ENCODE assay signal across 30 mouse cellular contexts in genomic region chr14:32046357-32046756, GRCm38 (mm10). TPM values are rescaled to one million over a fixed set of nuclear protein-coding genes. Genes with fewer than 3 reads are reported as not detected.
DNase-seq lines count a peak whose midpoint lies in the region; ATAC-seq and TF ChIP-seq lines count a peak whose summit lies in the region.
"Had no signal": no experiment of that assay in that cellular context is flagged by ENCODE, and none has a peak within 500 bp of the region (broad histone marks: within the 10 kb centered on the region; RNA-seq: fewer than 3 reads in every experiment).

No protein-coding gene starts in this region.

- H3K4me1 ChIP-seq in heart, embryonic 13.5 days: peaks cover 23% of the 10 kb centered on the region
- peaks cover 20% of the 10 kb centered on the region for H3K4me1 ChIP-seq in heart, embryonic 12.5 days (replicated peaks)
- 0 out of 2 replicates have a peak, but pooled peaks cover 2% of the 10 kb centered on the region for H3K4me1 ChIP-seq in midbrain, embryonic 10.5 days
- H3K4me1 ChIP-seq in midbrain, postnatal 0 days (ENCODE audit: insufficient read depth, low read length): no peaks in the 10 kb centered on the region
- no peaks in the 10 kb centered on the region for H3K4me1 ChIP-seq in embryonic facial prominence, embryonic 14.5 days (ENCODE audit: control insufficient read depth, insufficient read depth, low read length)
- H3K4me1 ChIP-seq: forebrain, embryonic 13.5 days; intestine, embryonic 15.5 days; limb, embryonic 12.5 days; neural tube, embryonic 12.5 days had no signal

- ATAC-seq in heart, embryonic 13.5 days (ENCODE audit: extremely low read depth, insufficient number of reproducible peaks, low FRiP score, low TSS enrichment): no peak
- ATAC-seq in heart, embryonic 12.5 days (ENCODE audit: insufficient number of reproducible peaks, low FRiP score): no peak
- ATAC-seq in midbrain, postnatal 0 days (ENCODE audit: low FRiP score): no peak
- no peak for ATAC-seq in embryonic facial prominence, embryonic 14.5 days (ENCODE audit: low read depth)
- ATAC-seq: activated CD4-positive, CD25-positive, alpha-beta regulatory T cell, adult 4 months; forebrain, embryonic 13.5 days; intestine, embryonic 15.5 days; liver, postnatal 0 days; lung, postnatal 0 days had no signal

- TF ChIP-seq CTCF in midbrain, postnatal 0 days (IDR thresholded peaks at IDR 0.05): no peak

- H3K4me3 ChIP-seq in heart, embryonic 13.5 days: no peak overlapping the region
- no peak overlapping the region for H3K4me3 ChIP-seq in heart, embryonic 12.5 days
- H3K4me3 ChIP-seq in midbrain, embryonic 10.5 days: no peak overlapping the region
- no peak overlapping the region for H3K4me3 ChIP-seq in midbrain, postnatal 0 days (ENCODE audit: low read depth, low read length)
- H3K4me3 ChIP-seq in embryonic facial prominence, embryonic 14.5 days (ENCODE audit: low read depth, low read length): no peak overlapping the region
- H3K4me3 ChIP-seq: embryonic facial prominence, embryonic 13.5 days; forebrain, embryonic 13.5 days; intestine, embryonic 15.5 days; layer of hippocampus, adult 2 months; limb, embryonic 12.5 days; neural tube, embryonic 12.5 days had no signal

- no peaks in the 10 kb centered on the region for H3K27me3 ChIP-seq in heart, embryonic 13.5 days (replicated peaks)
- no peaks in the 10 kb centered on the region for H3K27me3 ChIP-seq in heart, embryonic 12.5 days (replicated peaks)
- H3K27me3 ChIP-seq in midbrain, embryonic 10.5 days (ENCODE audit: low read depth, poor library complexity, severe bottlenecking): no peaks in the 10 kb centered on the region
- H3K27me3 ChIP-seq in midbrain, postnatal 0 days (ENCODE audit: insufficient read depth, low read length): no peaks in the 10 kb centered on the region
- no peaks in the 10 kb centered on the region for H3K27me3 ChIP-seq in embryonic facial prominence, embryonic 14.5 days (replicated peaks; ENCODE audit: control insufficient read depth, insufficient read depth, low read length)
- H3K27me3 ChIP-seq: CH12.LX; embryonic facial prominence, embryonic 13.5 days; forebrain, embryonic 13.5 days; intestine, embryonic 15.5 days; limb, embryonic 12.5 days; neural tube, embryonic 12.5 days had no signal

- no peak for DNase-seq in midbrain, embryonic 10.5 days (ENCODE audit: low spot score)
- no peak for DNase-seq in midbrain, postnatal 0 days (ENCODE audit: low spot score)
- DNase-seq in NIH3T3 (ENCODE audit: low read depth): peak; percentile 35
- peak; percentile 17 for DNase-seq in embryonic facial prominence, embryonic 14.5 days (ENCODE audit: low spot score)
- DNase-seq in kidney, postnatal 4 days: no peak
- DNase-seq: adrenal gland, postnatal 10 days; B cell, adult 2 months; cerebellum, adult 18-20 months; cerebellum, postnatal 25 days; gastrocnemius, postnatal 10 days; kidney, adult 8-10 months; kidney, postnatal 10 days; liver, postnatal 0 days had no signal

- peak overlapping the region; percentile 47; the same call in 1 of the 2 replicates for H3K9ac ChIP-seq in heart, embryonic 13.5 days
- no peak overlapping the region for H3K9ac ChIP-seq in heart, embryonic 12.5 days
- no peak overlapping the region for H3K9ac ChIP-seq in midbrain, postnatal 0 days (replicated peaks; ENCODE audit: low read length, poor library complexity, severe bottlenecking)
- no peak overlapping the region for H3K9ac ChIP-seq in embryonic facial prominence, embryonic 14.5 days (ENCODE audit: low read depth, low read length)
- H3K9ac ChIP-seq: embryonic facial prominence, embryonic 13.5 days; forebrain, embryonic 13.5 days; intestine, embryonic 15.5 days; limb, embryonic 12.5 days; liver, postnatal 0 days; neural tube, embryonic 12.5 days had no signal

- no peaks in the 10 kb centered on the region for H3K9me3 ChIP-seq in heart, embryonic 13.5 days
- no peaks in the 10 kb centered on the region for H3K9me3 ChIP-seq in heart, embryonic 12.5 days (replicated peaks)
- no peaks in the 10 kb centered on the region for H3K9me3 ChIP-seq in midbrain, embryonic 10.5 days (replicated peaks)
- H3K9me3 ChIP-seq in midbrain, postnatal 0 days (ENCODE audit: low read length): no peaks in the 10 kb centered on the region
- no peaks in the 10 kb centered on the region for H3K9me3 ChIP-seq in embryonic facial prominence, embryonic 14.5 days (ENCODE audit: control insufficient read depth, low read length)
- H3K9me3 ChIP-seq: embryonic facial prominence, embryonic 13.5 days; forebrain, embryonic 13.5 days; G1E; intestine, embryonic 15.5 days; limb, embryonic 12.5 days; neural tube, embryonic 12.5 days had no signal

- peak overlapping the region; percentile 43; the same call in 1 of the 2 replicates for H3K27ac ChIP-seq in heart, embryonic 13.5 days (replicated peaks)
- no peak overlapping the region for H3K27ac ChIP-seq in heart, embryonic 12.5 days (ENCODE audit: poor library complexity, severe bottlenecking)
- H3K27ac ChIP-seq in midbrain, embryonic 10.5 days (replicated peaks): 0 out of 2 replicates have a peak overlapping the region, but pooled peaks have one; percentile 17
- no peak overlapping the region for H3K27ac ChIP-seq in midbrain, postnatal 0 days (ENCODE audit: low read depth, low read length)
- no peak overlapping the region for H3K27ac ChIP-seq in embryonic facial prominence, embryonic 14.5 days (replicated peaks; ENCODE audit: low read depth, low read length)
- H3K27ac ChIP-seq: embryonic facial prominence, embryonic 13.5 days; forebrain, embryonic 13.5 days; intestine, embryonic 15.5 days; layer of hippocampus, adult 2 months; limb, embryonic 12.5 days; macrophage; neural tube, embryonic 12.5 days had no signal

- H3K4me2 ChIP-seq in heart, embryonic 13.5 days: no peak overlapping the region
- H3K4me2 ChIP-seq in heart, embryonic 12.5 days: no peak overlapping the region
- no peak overlapping the region for H3K4me2 ChIP-seq in midbrain, postnatal 0 days (ENCODE audit: low read depth, low read length, poor library complexity, severe bottlenecking)
- H3K4me2 ChIP-seq in embryonic facial prominence, embryonic 14.5 days (ENCODE audit: low read depth, low read length): no peak overlapping the region
- H3K4me2 ChIP-seq: embryonic facial prominence, embryonic 13.5 days; forebrain, embryonic 13.5 days; intestine, embryonic 15.5 days; limb, embryonic 12.5 days; liver, embryonic 11.5 days; neural tube, embryonic 12.5 days had no signal

- no peaks in the 10 kb centered on the region for H3K36me3 ChIP-seq in heart, embryonic 13.5 days
- H3K36me3 ChIP-seq in heart, embryonic 12.5 days: no peaks in the 10 kb centered on the region
- H3K36me3 ChIP-seq in midbrain, embryonic 10.5 days: no peaks in the 10 kb centered on the region
- no peaks in the 10 kb centered on the region for H3K36me3 ChIP-seq in midbrain, postnatal 0 days (ENCODE audit: insufficient read depth, low read length)
- no peaks in the 10 kb centered on the region for H3K36me3 ChIP-seq in embryonic facial prominence, embryonic 14.5 days (ENCODE audit: control insufficient read depth, insufficient read depth, low read length)
- H3K36me3 ChIP-seq: embryonic facial prominence, embryonic 13.5 days; G1E; intestine, embryonic 15.5 days; limb, embryonic 12.5 days; neural tube, embryonic 12.5 days had no signal

- WGBS in heart, embryonic 13.5 days: 61% methylated on average over 8 of the region's 8 CpGs
- WGBS in heart, embryonic 12.5 days: 63% methylated on average over 8 of the region's 8 CpGs
- 86% methylated on average over 8 of the region's 8 CpGs for WGBS in midbrain, embryonic 10.5 days
- 79% methylated on average over 8 of the region's 8 CpGs for WGBS in midbrain, postnatal 0 days
- WGBS in embryonic facial prominence, embryonic 14.5 days: 64% methylated on average over 8 of the region's 8 CpGs

RNA-seq across cellular contexts. Expression of gene Galnt15, which starts 17.6 kb away (rescaled TPM):
- polyA plus RNA-seq in heart, embryonic 13.5 days (2015; fragmentation: Nextera tagmentation; extraction: Ambion mirVana): 0.23 and 0.24 TPM in 2 replicates
- 0.29 and 0.35 TPM in 2 replicates for polyA plus RNA-seq in heart, embryonic 12.5 days (2016; fragmentation: Nextera tagmentation; extraction: Ambion mirVana)
- 0.10 and 0.11 TPM in 2 replicates for polyA plus RNA-seq in midbrain, embryonic 10.5 days (2016; fragmentation: Nextera tagmentation; extraction: Ambion mirVana)
- 1.9 TPM in 2 replicates for total RNA-seq in midbrain, postnatal 0 days (2014; rRNA removed)
- 0.59 and 0.77 TPM in 2 replicates for polyA plus RNA-seq in midbrain, postnatal 0 days (2015; fragmentation: Nextera tagmentation; extraction: Ambion mirVana)
- 0.36 and 0.50 TPM in 2 replicates for polyA plus RNA-seq in embryonic facial prominence, embryonic 14.5 days (2014; fragmentation: Nextera tagmentation; extraction: Ambion mirVana)
- total RNA-seq: CH12.LX; granulocyte monocyte progenitor cell, adult 5-6 weeks; hematopoietic stem cell, adult 5-6 weeks; monocyte, adult 5-6 weeks had no signal
- polyA plus RNA-seq: activated CD4-positive, CD25-positive, alpha-beta regulatory T cell, adult 4 months; G1E; limb, embryonic 12.5 days; liver, embryonic 11.5 days; macrophage had no signal

RNA-seq across cellular contexts. Expression of gene Oxnad1, which starts 38.8 kb away (rescaled TPM):
- 31.9 and 38.8 TPM in 2 replicates for polyA plus RNA-seq in heart, embryonic 13.5 days (2015; fragmentation: Nextera tagmentation; extraction: Ambion mirVana)
- 37.9 and 40.2 TPM in 2 replicates for polyA plus RNA-seq in heart, embryonic 12.5 days (2016; fragmentation: Nextera tagmentation; extraction: Ambion mirVana)
- polyA plus RNA-seq in midbrain, embryonic 10.5 days (2016; fragmentation: Nextera tagmentation; extraction: Ambion mirVana): 19.7 and 26.7 TPM in 2 replicates
- 22.6 and 28.2 TPM in 2 replicates for total RNA-seq in midbrain, postnatal 0 days (2014; rRNA removed)
- 17.8 and 20.0 TPM in 2 replicates for polyA plus RNA-seq in midbrain, postnatal 0 days (2015; fragmentation: Nextera tagmentation; extraction: Ambion mirVana)
- polyA plus RNA-seq in embryonic facial prominence, embryonic 14.5 days (2014; fragmentation: Nextera tagmentation; extraction: Ambion mirVana): 14.2 and 14.8 TPM in 2 replicates

RNA-seq across cellular contexts. Expression of gene Dph3, which starts 39.2 kb away (rescaled TPM):
- polyA plus RNA-seq in heart, embryonic 13.5 days (2015; fragmentation: Nextera tagmentation; extraction: Ambion mirVana): 76.6 and 96.8 TPM in 2 replicates
- 71.7 and 74.5 TPM in 2 replicates for polyA plus RNA-seq in heart, embryonic 12.5 days (2016; fragmentation: Nextera tagmentation; extraction: Ambion mirVana)
- 92.1 and 104 TPM in 2 replicates for polyA plus RNA-seq in midbrain, embryonic 10.5 days (2016; fragmentation: Nextera tagmentation; extraction: Ambion mirVana)
- 45.7 and 52.2 TPM in 2 replicates for total RNA-seq in midbrain, postnatal 0 days (2014; rRNA removed)
- 71.1 and 76.0 TPM in 2 replicates for polyA plus RNA-seq in midbrain, postnatal 0 days (2015; fragmentation: Nextera tagmentation; extraction: Ambion mirVana)
- 86.7 and 100 TPM in 2 replicates for polyA plus RNA-seq in embryonic facial prominence, embryonic 14.5 days (2014; fragmentation: Nextera tagmentation; extraction: Ambion mirVana)

Comparison
In these comparisons a context has a peak if more than half of its experiments do, and no peak if none do; other contexts are left out.
1. H3K27ac ChIP-seq: peak in heart, embryonic 13.5 days (single experiment) and midbrain, embryonic 10.5 days (single experiment); none in heart, embryonic 12.5 days (single experiment), midbrain, postnatal 0 days (single experiment) and embryonic facial prominence, embryonic 14.5 days (single experiment).
2. DNase-seq: peak in NIH3T3 (single experiment) and embryonic facial prominence, embryonic 14.5 days (single experiment); none in midbrain, embryonic 10.5 days (single experiment), midbrain, postnatal 0 days (single experiment) and kidney, postnatal 4 days (0 of 2).